Mouse (Mus musculus): ENCODE measurements around the gene Pdlim7.

- TF ChIP-seq POLR2A (IDR thresholded peaks at IDR 0.05; ENCODE audit: borderline replicate concordance, control insufficient read depth, low read depth, low read length): no peak
- no peak for TF ChIP-seq CTCF (IDR thresholded peaks at IDR 0.05; ENCODE audit: control insufficient read depth, insufficient read depth, low read length)
Measured at GRCm38 (mm10) chr13:55525733-55526553, 12.5 kb upstream of the Pdlim7 start.

Data from bone marrow, adult 2 months (tissue).